Mouse (Mus musculus) lung, adult 2 months (tissue): ENCODE measurements around the gene Btla.

Experiments
- CTCF ChIP-seq: fragments of 200-500 bp; IDR thresholded peaks from 2 replicates; pipeline ENCODE4 v1.5.1; 2011; ENCODE audit warnings: mild to moderate bottlenecking, low read length, control low read depth; ENCODE audit not compliant: insufficient read depth
- POLR2A ChIP-seq: fragments of 200-500 bp; IDR thresholded peaks from 2 replicates; pipeline ENCODE4 v1.6.1; 2011; ENCODE audit warnings: low read depth, mild to moderate bottlenecking, control low read depth, low read length, borderline replicate concordance; ENCODE audit errors: extremely low read depth

GRCm38 (mm10) chr16:45222016-45222415, 2.1 kb upstream of the Btla start:
- TF ChIP-seq CTCF (no peak), POLR2A (no peak)
